Mouse (Mus musculus) bone marrow macrophage, adult 2 months (primary cell): ENCODE data around the gene Them4. TPM values are rescaled to one million over a fixed set of nuclear protein-coding genes. Genes with fewer than 3 reads are reported as not detected.
A peak's percentile ranks its signal among the peaks of the same experiment; 100 is the strongest.

ENCODE experiments used
- H3K27ac ChIP-seq: 2 replicates; pipeline ENCODE4 v1.5.1; 2012; ENCODE audit warnings: low read depth, low read length; ENCODE audit not compliant: insufficient read depth
- H3K4me1 ChIP-seq: 2 replicates; pipeline ENCODE4 v1.6.1; 2012; ENCODE audit warnings: low read length; ENCODE audit not compliant: control insufficient read depth, insufficient read depth
- H3K4me3 ChIP-seq: 2 replicates; pipeline ENCODE4 v1.5.1; 2012; ENCODE audit warnings: mild to moderate bottlenecking, low read length, moderate library complexity; ENCODE audit not compliant: insufficient read depth
- CTCF ChIP-seq: IDR thresholded peaks from 2 replicates; pipeline ENCODE4 v1.5.1; 2012; ENCODE audit warnings: low read depth, mild to moderate bottlenecking, low read length, moderate library complexity
- POLR2A ChIP-seq: IDR thresholded peaks from 2 replicates; pipeline ENCODE4 v1.6.1; 2012; ENCODE audit warnings: mild to moderate bottlenecking, low read depth, low read length, borderline replicate concordance
- polyA plus RNA-seq: library from polyadenylated mRNA; stranded (reverse); fragments of >200 nt; gene quantifications from 2 replicates; pipeline ENCODE4 v1.2.4, GENCODE M21; 2012; ENCODE audit not compliant: missing spikeins, insufficient read depth, insufficient read length

The Them4 gene
- polyA plus RNA-seq, 1 experiment = 3.8 TPM

DNA sequence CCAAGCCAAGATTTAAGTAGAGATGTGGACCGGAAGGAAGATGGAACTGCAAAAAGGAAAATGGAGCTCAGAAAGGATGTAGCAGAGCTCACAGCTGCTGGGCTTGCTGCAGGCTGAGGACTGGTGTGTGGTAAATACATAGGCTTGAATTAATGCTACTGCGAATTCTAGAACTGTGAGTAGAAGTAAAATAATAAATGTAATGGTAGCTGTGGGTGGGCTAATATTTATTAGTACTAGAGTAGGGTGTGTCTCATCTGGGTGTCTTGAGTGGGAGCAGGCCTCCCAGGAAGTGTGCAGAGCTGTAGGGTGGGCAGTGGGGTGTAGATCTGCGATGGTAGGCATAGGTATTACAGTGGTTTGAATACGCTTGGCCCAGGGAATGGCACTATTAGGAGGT, 24.6 kb downstream of the Them4 start:
- no peak for TF ChIP-seq POLR2A
- Histone ChIP-seq H3K4me3 (no peak overlapping the region), H3K27ac (no peak overlapping the region), H3K4me1 (no peaks in the 10 kb centered on the region)

- Histone ChIP-seq H3K27ac (no peak overlapping the region), H3K4me3 (no peak overlapping the region), H3K4me1 (no peaks in the 10 kb centered on the region)
- TF ChIP-seq POLR2A = no peak
- TF ChIP-seq CTCF = no peak
Measured at GRCm38 (mm10) chr3:94338522-94338921, 28.6 kb downstream of the Them4 start.

GRCm38 (mm10) chr3:94341959-94342422, 32.1 kb downstream of the Them4 start, which contains the start of gene Them5:
Gene Them5 (plus strand): TSS chr3:94342099.
- TF ChIP-seq POLR2A = no peak
- no peak for TF ChIP-seq CTCF
- Histone ChIP-seq H3K27ac (no peak within 1 kb of the TSS), H3K4me1 (no peaks in the 10 kb centered on the region)

DNA sequence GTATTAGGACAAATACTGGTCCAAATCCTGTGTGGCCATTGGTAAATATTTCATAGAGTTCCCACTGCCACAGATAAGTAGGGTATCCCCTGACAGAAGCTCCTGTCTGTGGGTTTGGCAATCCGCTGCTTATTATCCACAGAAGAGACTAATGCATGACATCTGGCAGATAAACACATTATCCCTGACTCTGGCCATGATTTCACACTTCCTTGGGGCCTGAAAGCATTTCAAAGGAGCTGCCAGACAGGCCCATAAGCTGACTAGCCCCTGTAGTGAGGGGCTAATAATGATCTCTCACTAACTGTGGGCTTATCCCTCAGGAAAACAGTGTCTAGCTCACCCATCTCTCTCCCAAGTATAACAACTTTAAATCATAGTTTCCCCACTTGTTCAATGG, 32.7 kb downstream of the Them4 start:
- TF ChIP-seq CTCF = no peak
- no peak for TF ChIP-seq POLR2A
- no peaks in the 10 kb centered on the region for H3K4me1 ChIP-seq
- H3K4me3 ChIP-seq = no peak overlapping the region
- H3K27ac ChIP-seq = no peak overlapping the region

More at GRCm38 (mm10) chr3:94341959-94342422, 32.1 kb downstream of the Them4 start, which contains the start of gene Them5:
- H3K4me3 ChIP-seq = no peak within 1 kb of the TSS

GRCm38 (mm10) chr3:94344182-94344581, 34.3 kb downstream of the Them4 start:
- no peak for TF ChIP-seq POLR2A
- TF ChIP-seq CTCF = no peak
- Histone ChIP-seq H3K27ac (no peak overlapping the region), H3K4me1 (no peaks in the 10 kb centered on the region), H3K4me3 (no peak overlapping the region)

DNA sequence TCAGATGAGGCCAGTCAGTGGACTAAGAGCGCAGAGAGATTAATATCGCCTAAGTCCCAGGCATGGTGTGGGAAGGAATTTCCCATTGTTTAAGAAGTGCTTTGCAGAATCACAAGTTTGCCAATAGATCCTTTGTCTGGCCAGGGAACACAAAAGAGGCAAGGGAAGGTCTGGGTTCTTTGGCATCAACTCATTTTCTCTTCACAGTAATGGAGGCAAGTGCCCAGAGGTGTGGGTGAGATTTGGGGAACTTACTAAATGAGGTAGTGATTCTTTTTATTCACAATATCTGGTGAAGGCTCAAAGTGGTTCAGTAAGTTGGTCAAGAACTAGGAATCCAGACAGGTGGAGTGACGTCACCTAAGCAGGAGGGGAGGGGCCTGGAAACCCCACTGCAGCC, 35.0 kb downstream of the Them4 start:
- H3K4me1 ChIP-seq = no peaks in the 10 kb centered on the region
- H3K27ac ChIP-seq = no peak overlapping the region
- TF ChIP-seq POLR2A (no peak), CTCF (no peak)
- H3K4me3 ChIP-seq = no peak overlapping the region

DNA sequence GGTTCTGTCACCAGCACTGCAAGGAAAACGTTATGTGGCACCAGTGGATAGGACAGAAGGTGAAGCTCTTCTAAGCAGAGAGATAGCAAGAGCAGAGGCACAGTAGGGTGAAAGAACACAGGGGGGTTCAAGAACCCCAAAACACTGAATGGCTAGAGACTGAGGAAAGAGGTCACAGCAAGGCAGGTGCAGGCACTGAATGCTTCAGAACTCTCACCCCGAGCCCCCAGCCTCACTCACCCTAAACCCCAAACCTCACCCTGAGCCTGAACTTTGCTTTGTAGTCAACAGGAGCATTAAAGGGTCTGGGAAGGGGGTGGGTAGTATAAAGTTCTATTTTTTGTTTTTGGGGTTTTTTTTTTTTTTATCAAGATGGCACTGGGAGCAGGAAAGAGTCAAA, 38.3 kb downstream of the Them4 start:
- Histone ChIP-seq H3K4me1 (no peaks in the 10 kb centered on the region), H3K27ac (no peak overlapping the region), H3K4me3 (no peak overlapping the region)
- TF ChIP-seq POLR2A (no peak), CTCF (no peak)

- no peak overlapping the region for H3K27ac ChIP-seq
- no peaks in the 10 kb centered on the region for H3K4me1 ChIP-seq
- TF ChIP-seq CTCF (no peak), POLR2A (no peak)
- no peak overlapping the region for H3K4me3 ChIP-seq
Measured at GRCm38 (mm10) chr3:94360812-94361211, 50.9 kb downstream of the Them4 start.

DNA sequence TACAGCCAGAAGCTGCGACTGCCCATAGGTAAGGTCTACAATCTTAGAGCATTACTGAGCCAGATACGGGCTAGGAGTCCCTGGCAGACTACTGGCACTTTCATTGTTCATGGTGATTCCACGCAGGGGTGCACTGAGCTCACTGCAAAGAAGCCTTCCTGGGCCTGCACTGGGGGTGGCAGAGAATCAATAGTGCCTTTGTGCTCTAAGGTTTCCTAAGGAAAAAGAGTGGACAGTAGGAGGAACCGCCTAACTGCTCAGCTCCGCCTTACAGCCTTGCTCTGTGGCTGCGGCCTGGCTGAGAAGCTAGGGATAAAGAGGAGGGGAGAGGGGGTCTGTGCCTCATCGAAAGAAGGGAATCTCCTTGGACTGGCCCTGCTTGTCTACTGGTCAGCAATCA, 52.2 kb downstream of the Them4 start, which contains the start of gene C2cd4d:
TSS of gene C2cd4d (plus strand) at position 301 of the 400 bp plus-strand sequence.
- Histone ChIP-seq H3K4me3 (no peak within 1 kb of the TSS), H3K4me1 (no peaks in the 10 kb centered on the region), H3K27ac (no peak within 1 kb of the TSS)
- TF ChIP-seq POLR2A (no peak), CTCF (no peak)

DNA sequence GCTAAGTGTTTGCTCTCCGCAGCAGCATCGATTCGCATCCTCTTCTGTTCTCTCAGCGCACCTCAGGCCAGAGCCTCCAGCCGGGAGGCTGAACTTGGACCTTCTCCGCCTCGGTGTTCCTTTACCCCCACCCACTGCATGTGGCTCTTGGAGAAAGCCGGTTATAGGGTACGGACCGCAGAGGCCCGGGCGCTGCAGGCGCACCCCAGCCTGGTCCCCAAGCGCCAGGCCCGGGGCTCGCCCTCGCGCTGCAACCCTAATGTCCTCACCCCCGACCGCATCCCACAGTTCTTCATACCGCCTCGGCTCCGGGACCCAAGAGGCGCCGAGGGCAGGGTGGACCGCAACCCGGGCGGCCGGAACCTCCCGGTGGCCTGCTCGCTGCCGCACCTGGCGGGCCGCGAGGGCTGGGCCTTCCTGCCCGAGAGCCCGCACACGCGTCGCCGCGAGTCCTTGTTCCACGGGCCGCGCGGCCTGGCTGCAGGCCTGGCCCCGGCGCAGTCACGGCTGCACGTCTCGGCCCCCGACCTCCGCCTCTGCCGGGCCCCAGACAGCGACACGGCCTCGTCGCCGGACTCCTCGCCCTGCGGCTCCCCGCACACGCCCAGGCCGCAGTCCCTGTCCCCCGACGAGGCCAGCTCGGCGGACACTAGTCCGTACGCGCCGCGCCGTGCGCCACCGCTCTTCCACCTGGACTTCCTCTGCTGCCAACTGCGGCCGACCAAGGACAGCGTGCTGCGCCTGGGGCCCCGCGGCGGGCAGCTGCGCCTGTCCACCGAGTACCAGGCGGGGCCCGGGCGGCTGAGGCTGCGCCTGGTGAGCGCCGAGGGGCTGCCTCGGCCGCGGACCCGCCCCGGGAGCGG, 53.6 kb downstream of the Them4 start:
- peak overlapping the region; percentile 33 for H3K4me3 ChIP-seq
- no peak for TF ChIP-seq CTCF
- no peak for TF ChIP-seq POLR2A
- no peak overlapping the region for H3K27ac ChIP-seq
- no peaks in the 10 kb centered on the region for H3K4me1 ChIP-seq
